Mouse (Mus musculus): ENCODE results near the gene Kmt2c.

- TF ChIP-seq CTCF (IDR thresholded peaks at IDR 0.05; ENCODE audit: low read depth) = no peak
- no peak for TF ChIP-seq EP300 (IDR thresholded peaks at IDR 0.05; ENCODE audit: low read depth)
Observed at GRCm38 (mm10) chr5:25283988-25284387, 214.6 kb downstream of the Kmt2c start.

Data from liver, embryonic 14.5 days (tissue).